Comparison of ENCODE assay signal across 11 mouse cellular contexts in the genomic region with DNA sequence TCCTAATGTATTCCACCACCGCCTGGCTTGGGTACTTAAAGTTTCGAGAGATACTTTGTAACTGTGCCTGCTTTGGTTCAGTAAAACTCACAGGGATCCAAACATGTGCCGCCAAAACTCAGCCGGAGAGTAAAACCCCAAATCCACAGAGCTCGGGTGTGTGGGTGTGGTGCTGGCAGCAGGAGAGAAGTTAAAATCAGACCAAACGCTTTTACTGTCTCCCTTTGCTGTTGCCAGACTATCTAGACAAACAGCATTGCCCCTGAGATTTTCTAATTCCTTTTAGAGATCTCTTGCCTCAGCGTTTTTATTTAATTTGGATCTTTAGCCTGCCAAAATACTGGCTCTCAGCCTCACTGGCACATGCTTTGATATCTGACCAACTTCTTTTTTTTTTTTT. TPM values are rescaled to one million over a fixed set of nuclear protein-coding genes. Genes with fewer than 3 reads are reported as not detected.
DNase-seq lines count a peak whose midpoint lies in the region; ATAC-seq and TF ChIP-seq lines count a peak whose summit lies in the region.
"Had no signal": no experiment of that assay in that cellular context is flagged by ENCODE, and none has a peak within 500 bp of the region (broad histone marks: within the 10 kb centered on the region; RNA-seq: fewer than 3 reads in every experiment).

No protein-coding gene starts in this region.

- H3K27ac ChIP-seq in lung, postnatal 0 days (ENCODE audit: low read length) = no peak overlapping the region
- H3K27ac ChIP-seq in heart, embryonic 10.5 days = no peak overlapping the region
- H3K27ac ChIP-seq: heart, embryonic 15.5 days; liver, embryonic 13.5 days had no signal

- no peak overlapping the region for H3K9ac ChIP-seq in lung, postnatal 0 days (replicated peaks; ENCODE audit: low read depth)
- H3K9ac ChIP-seq: heart, embryonic 15.5 days; liver, embryonic 13.5 days had no signal

- no peaks in the 10 kb centered on the region for H3K9me3 ChIP-seq in lung, postnatal 0 days (ENCODE audit: low read length)
- no peaks in the 10 kb centered on the region for H3K9me3 ChIP-seq in heart, embryonic 10.5 days
- H3K9me3 ChIP-seq: heart, embryonic 15.5 days; liver, embryonic 13.5 days had no signal

- no peak for TF ChIP-seq EP300 in lung, postnatal 0 days (IDR thresholded peaks at IDR 0.05)

- H3K27me3 ChIP-seq in lung, postnatal 0 days (replicated peaks; ENCODE audit: insufficient read depth, low read length) = no peaks in the 10 kb centered on the region
- H3K27me3 ChIP-seq in heart, embryonic 10.5 days (ENCODE audit: insufficient read depth, poor library complexity, severe bottlenecking) = no peaks in the 10 kb centered on the region
- H3K27me3 ChIP-seq: heart, embryonic 15.5 days had no signal

- no peak overlapping the region for H3K4me2 ChIP-seq in lung, postnatal 0 days (replicated peaks; ENCODE audit: low read depth, low read length)
- H3K4me2 ChIP-seq: heart, embryonic 15.5 days; liver, embryonic 13.5 days had no signal

- no peaks in the 10 kb centered on the region for H3K36me3 ChIP-seq in lung, postnatal 0 days (ENCODE audit: insufficient read depth, low read length)
- no peaks in the 10 kb centered on the region for H3K36me3 ChIP-seq in heart, embryonic 10.5 days
- H3K36me3 ChIP-seq: heart, embryonic 15.5 days; liver, embryonic 13.5 days had no signal

- ATAC-seq in lung, postnatal 0 days = no peak
- ATAC-seq: forebrain, embryonic 14.5 days had no signal

- H3K4me3 ChIP-seq in lung, postnatal 0 days (ENCODE audit: low read depth, low read length) = no peak overlapping the region
- no peak overlapping the region for H3K4me3 ChIP-seq in heart, embryonic 10.5 days
- H3K4me3 ChIP-seq: heart, embryonic 15.5 days; liver, embryonic 13.5 days had no signal

- peak; percentile 1 for DNase-seq in lung, postnatal 36 days
- no peak for DNase-seq in lung, postnatal 0 days (ENCODE audit: low spot score)
- peak; percentile 34 to 78 for DNase-seq in frontal cortex, adult 2 months (ENCODE audit: extremely low spot score in 1 of 2, low spot score in 1 of 2)
- DNase-seq in layer of hippocampus, postnatal 36 days = peak; percentile 55 to 59
- DNase-seq in right cerebral cortex, postnatal 36 days (ENCODE audit: low spot score in 2 of 2) = peak; percentile 50 to 76
- DNase-seq in heart, embryonic 10.5 days (ENCODE audit: low spot score) = no peak
- no peak for DNase-seq in kidney, adult 11 months
- DNase-seq: kidney, postnatal 14 days; liver, embryonic 13.5 days had no signal

- TF ChIP-seq CTCF in lung, postnatal 0 days (IDR thresholded peaks at IDR 0.05) = no peak

- H3K4me1 ChIP-seq in lung, postnatal 0 days (ENCODE audit: insufficient read depth, low read depth, low read length) = no peaks in the 10 kb centered on the region
- H3K4me1 ChIP-seq in heart, embryonic 10.5 days = no peaks in the 10 kb centered on the region
- H3K4me1 ChIP-seq: heart, embryonic 15.5 days; liver, embryonic 13.5 days had no signal

- 59% methylated on average over 7 of the region's 7 CpGs for WGBS in lung, postnatal 0 days
- 78% methylated on average over 7 of the region's 7 CpGs for WGBS in heart, embryonic 10.5 days

RNA-seq across cellular contexts. Expression of gene Atp5g3, which starts 8.5 kb away (rescaled TPM):
- 760 and 832 TPM in 2 replicates for polyA plus RNA-seq in lung, postnatal 0 days (2015; fragmentation: Nextera tagmentation; extraction: Ambion mirVana)
- polyA plus RNA-seq in frontal cortex, adult 2 months (2012; rRNA removed) = 714 and 718 TPM in 2 replicates
- total RNA-seq in layer of hippocampus, postnatal 36 days (2021) = 100 to 1,000 TPM; 515 to 558 TPM
- 1,281 and 1,775 TPM in 2 replicates for polyA plus RNA-seq in heart, embryonic 10.5 days (2016; fragmentation: Nextera tagmentation; extraction: Ambion mirVana)

RNA-seq across cellular contexts. Expression of gene Atf2, which starts 27.2 kb away (rescaled TPM):
- 28.4 and 31.0 TPM in 2 replicates for polyA plus RNA-seq in lung, postnatal 0 days (2015; fragmentation: Nextera tagmentation; extraction: Ambion mirVana)
- 54.5 and 56.0 TPM in 2 replicates for polyA plus RNA-seq in frontal cortex, adult 2 months (2012; rRNA removed)
- 100 to 1,000 TPM; 144 to 146 TPM for total RNA-seq in layer of hippocampus, postnatal 36 days (2021)
- 48.8 and 58.2 TPM in 2 replicates for polyA plus RNA-seq in heart, embryonic 10.5 days (2016; fragmentation: Nextera tagmentation; extraction: Ambion mirVana)

Comparison
In these comparisons a context has a peak if more than half of its experiments do, and no peak if none do; other contexts are left out.
1. DNase-seq: peak in lung, postnatal 36 days (single experiment), frontal cortex, adult 2 months (2 of 2), layer of hippocampus, postnatal 36 days (2 of 2) and right cerebral cortex, postnatal 36 days (2 of 2); none in lung, postnatal 0 days (single experiment), heart, embryonic 10.5 days (single experiment) and kidney, adult 11 months (single experiment).